Mouse (Mus musculus) urinary bladder, postnatal 36 days (tissue): ENCODE results near the gene Rab3a.

Experiments
- DNase-seq, 2 experiments: peaks; one replicate each; pipeline ENCODE4 v3.0.0; 2022; ENCODE audit warnings: low spot score in 2 of 2, mixed read lengths in 1 of 2

Gene Rab3a

DNA sequence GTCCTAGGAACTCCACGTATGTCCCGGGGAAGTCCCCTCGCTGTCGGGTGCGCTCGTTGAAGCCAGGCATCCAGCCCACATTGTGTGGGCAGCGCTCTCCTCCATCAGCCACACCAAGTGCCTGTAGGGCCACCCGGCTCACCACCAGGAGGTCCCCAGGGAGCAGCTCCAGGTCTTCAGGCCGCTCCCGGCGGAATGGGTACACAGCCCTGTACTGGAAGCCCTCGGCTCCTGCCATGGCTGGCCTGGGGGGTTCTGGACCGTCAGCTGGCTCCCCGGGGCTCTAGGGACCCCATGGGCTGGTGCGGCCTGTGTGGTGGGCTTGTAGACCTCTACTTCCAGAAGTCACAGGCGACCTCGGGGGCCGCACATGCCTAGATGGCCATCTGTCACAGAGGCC lies 20.3 kb downstream of the Rab3a start:
- DNase-seq: no peak

DNA sequence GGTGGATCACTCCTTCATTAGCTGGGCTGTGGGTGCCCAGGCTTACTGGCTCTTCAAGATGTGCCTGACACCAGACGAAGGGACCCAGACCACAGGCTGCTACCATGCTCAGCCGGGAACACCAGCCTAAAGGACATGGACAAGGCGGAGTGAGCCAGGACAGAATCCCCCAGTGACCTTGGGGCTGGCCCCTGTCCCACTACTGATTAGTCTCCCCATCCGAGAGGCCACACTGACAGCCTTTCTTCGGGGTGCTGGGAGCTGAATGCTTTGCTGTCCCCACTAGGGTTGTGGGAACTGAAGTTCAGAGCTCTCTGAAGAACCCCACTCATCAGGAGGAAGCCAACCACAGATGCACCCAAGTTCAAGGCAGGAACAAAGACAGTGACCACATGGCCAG lies 20.7 kb downstream of the Rab3a start:
- no peak for DNase-seq

- DNase-seq: no peak
These were observed 21.5 kb downstream of the Rab3a start for GRCm38 (mm10) chr8:70775851-70776495.

DNA sequence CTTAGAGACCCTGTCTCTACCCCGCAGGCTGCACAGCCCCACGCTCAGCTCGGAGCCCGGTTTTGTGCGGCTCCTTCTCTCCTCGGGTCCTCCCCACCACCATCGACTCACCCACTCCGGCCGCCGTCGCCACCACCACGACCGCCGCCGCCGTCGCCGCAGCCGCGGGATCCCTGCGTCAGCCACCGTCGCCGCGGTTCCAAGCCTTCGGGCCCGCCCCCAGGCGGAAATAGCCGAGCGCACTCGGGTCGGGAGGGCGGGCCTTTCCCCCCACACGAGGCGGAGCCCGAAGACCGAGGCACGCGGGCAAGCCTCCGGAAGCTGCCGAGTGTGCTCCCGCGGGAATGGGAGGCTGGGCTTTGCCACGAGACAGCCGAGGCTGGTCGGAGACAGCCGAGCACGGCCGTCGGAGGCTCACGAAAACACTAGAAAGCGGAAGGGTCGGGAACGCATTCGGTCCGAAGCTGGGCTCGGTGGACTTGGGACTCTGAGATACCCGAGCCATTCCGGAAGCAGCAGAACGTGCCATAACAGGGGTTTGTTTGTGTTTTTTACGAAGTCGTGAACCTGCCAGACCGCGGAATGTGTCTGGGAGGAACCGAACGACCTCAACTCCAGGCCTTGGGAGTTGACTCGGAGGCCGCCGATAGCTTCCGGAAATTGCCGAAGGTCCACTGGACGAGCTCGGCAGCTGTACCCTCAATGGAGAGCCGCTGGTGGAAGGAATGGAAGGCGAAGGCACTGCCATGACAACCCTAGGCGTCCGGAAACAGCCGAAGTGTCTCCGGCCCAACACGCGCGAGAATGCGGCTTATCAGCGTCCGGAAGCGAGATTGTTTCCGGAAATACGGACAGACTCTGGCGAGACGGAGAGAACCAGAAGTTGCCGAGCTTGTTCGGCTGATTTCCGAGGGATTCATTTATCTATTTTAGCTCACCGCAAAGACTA lies 22.3 kb downstream of the Rab3a start, which contains the start of gene Pik3r2:
Gene Pik3r2, minus strand, starts transcription at position 218 of the 949 bp plus-strand sequence.
- DNase-seq: peak; percentile 96

- no peak for DNase-seq
These were observed 25.6 kb downstream of the Rab3a start for GRCm38 (mm10) chr8:70780093-70780492.

DNA sequence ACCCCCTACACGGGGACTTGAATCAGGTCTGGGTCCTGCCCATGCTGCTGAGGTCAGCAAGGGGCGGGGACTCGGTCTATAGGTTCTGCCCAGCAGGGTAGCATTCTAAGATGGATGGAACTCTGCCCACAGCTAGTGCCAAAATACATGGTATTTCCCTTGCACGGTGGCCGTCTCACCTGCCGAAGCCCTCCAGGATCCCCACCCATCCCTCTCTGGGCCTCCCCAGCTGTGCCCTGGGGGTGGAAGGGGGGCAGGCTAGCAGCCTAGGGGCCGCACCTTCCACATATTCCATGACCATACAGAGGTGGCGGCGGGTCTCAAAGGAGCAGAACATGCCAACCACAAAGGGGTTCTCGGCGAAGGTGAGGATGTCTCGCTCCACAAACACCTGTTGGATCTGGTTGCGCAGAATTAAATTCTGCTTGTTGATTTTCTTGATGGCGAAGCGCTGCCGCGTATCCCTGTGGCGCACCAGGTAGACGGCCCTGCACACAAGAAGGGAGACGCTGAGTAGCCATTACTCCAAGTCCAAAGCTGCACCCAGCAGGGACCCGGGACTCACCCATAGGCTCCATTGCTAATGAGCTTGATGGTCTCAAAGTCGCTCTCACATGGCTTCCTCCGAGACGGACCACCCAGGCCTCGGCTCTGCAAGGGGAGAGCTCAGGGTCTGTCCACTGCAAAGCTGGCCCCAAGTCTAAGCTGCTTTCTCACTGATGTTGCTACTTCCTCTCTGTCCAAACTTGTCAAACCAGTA lies 32.0 kb downstream of the Rab3a start:
- DNase-seq: no peak

GRCm38 (mm10) chr8:70787051-70787445 lies 32.6 kb downstream of the Rab3a start:
- DNase-seq: no peak

DNA sequence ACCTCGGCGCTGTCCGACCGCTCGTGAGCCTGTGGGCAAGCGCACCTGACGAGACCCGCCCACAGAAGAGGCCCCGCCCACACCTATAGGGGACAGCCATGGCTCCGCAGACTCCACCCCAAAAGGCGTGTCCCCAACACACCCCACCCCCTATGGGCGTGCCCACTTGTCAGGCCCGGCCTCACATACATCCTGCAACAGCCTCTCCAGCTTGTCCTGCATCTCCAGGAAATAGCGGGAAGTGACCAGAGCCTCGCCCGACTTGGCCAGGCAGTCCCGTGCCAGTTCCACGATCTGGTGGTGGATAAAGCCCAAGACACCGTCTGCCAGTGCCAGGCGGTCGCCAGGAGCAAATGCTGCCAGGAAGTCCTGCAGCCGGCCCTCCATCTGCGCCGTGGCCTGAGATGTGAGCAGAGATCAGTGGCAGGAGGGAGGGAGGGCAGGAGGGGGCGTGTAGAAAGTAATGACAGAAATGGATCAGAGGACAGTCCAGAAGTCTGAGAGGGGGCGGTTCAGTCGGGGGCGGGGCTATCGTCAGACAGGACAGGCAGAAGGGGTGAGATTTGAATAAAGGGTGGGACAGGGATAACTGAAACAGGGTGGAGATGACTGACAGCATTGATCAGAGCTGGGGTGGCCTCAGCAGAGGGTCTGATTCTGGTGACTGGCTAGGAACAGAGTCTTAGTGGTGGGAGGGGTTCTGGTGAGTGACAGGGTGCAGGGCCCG lies 33.6 kb downstream of the Rab3a start:
- DNase-seq: no peak

DNA sequence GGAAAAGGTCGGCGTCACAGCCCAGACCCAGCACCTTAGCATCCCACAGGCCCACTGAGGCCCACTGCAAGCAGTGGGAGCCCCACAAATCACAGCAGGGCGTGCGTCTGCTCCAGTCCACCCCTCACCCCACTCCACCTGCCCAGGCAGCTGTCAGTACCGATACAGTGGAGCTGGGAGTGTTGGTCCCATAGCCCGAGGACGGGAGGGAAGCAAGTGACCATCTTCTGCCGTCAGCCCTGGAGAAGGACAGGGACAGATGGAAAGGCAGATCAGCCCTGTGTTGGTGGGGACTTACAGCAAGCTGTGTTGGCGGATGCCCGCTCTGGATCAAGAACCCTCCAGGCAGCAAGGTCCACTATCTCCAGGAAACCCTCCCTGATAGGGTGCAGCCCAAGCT lies 34.6 kb downstream of the Rab3a start:
- DNase-seq: no peak

DNA sequence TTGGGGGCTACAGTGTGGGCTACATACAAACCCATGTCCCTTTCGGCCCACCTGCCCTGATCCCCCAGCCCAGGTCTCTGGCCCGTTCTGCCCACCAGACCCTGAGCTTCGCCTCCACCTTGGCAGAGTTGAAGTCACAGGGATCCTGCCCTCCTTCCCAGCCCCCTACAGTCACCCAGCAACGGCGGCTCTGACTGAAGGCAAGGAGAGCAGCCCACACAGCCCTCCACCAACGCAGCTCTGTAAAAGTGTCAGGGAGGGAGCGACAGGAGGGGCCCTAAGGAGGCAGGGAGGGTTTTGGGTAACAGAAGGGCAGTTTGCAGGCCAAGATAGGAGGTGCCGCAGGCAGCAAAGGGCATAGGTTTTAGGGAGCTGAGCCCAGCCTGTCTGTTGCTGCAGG lies 36.4 kb downstream of the Rab3a start:
- no peak for DNase-seq

- DNase-seq: no peak
These were observed 36.8 kb downstream of the Rab3a start for GRCm38 (mm10) chr8:70791294-70791701.

DNA sequence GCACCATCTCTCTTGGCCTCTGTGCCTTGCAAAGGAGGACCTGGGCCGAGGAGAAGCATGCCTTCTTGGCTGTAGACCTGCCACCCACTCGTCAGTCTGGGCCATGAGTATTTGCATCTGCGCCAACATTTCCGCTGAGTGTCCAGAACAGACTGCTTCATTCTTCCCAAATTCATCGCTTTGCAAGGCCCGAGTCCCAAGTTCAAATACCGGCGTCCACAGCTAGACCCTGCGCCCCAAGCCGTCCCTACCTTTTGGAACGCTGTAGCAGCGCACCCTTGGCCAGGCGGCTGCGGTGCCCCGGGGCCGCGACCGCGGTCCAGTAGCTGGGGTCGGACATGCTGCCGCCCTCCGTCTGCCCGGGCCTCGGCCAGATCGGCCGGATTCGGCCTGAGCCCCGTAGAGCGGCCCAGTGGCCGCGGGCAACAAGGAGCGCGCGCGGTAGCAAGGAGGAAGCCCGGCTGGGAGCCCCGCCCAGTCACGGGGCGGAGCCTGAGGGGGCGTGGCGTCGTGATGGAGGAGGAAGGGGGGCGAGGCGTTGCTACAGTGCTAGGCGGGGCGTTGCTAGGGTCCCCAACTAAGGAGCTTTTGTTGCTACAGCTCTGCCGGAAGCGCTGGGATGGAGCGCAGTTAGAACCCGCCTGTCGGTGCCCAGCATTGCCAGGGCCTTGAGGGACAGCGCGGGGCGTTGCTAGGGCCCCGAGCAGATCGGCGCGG lies 37.7 kb downstream of the Rab3a start:
- DNase-seq: peak; percentile 98 to 99

DNA sequence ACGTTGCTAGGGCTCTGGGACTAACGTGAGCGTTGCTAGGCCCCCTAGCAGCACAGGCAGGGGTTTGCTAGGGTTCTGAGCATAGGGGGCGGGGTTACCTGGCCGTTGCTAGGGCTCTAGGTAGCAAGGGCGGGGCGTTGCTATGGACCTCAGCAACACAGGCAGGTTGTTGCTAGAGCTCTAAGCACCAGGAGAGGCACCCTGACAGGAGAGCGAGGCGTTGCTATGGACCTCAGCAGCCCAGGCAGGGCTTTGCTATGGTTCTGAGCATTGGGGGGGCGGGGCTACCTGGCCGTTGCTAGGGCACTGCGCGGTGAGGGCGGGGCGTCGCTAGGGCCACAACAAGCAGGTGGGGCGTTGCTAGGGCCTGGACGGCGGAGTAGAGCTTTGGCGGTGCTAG lies 38.2 kb downstream of the Rab3a start:
- DNase-seq: peak; percentile 71 to 78

- DNase-seq: no peak
These were observed 39.7 kb downstream of the Rab3a start for GRCm38 (mm10) chr8:70794215-70794614.

DNA sequence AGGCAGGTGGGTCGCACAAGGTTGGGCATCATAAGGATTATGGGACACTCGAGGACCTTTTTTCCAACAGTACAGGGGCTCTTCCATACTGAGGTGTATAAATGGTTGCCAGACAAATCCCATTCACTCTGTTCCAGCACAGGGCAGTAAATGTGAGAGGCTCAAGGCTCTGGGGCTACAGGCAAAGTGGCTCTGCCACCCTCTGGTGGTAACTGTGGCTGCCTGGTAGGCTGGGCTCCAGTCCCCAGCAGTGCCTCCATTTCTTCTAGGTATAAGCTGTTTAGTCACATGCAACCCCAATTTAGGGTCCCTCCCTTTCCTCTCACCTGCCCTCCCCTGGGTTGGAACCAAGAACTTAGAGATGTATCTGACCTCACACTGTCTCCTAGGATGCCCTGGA lies 40.9 kb downstream of the Rab3a start:
- DNase-seq: no peak

- no peak for DNase-seq
These were observed 42.1 kb downstream of the Rab3a start for GRCm38 (mm10) chr8:70796403-70797080.

DNA sequence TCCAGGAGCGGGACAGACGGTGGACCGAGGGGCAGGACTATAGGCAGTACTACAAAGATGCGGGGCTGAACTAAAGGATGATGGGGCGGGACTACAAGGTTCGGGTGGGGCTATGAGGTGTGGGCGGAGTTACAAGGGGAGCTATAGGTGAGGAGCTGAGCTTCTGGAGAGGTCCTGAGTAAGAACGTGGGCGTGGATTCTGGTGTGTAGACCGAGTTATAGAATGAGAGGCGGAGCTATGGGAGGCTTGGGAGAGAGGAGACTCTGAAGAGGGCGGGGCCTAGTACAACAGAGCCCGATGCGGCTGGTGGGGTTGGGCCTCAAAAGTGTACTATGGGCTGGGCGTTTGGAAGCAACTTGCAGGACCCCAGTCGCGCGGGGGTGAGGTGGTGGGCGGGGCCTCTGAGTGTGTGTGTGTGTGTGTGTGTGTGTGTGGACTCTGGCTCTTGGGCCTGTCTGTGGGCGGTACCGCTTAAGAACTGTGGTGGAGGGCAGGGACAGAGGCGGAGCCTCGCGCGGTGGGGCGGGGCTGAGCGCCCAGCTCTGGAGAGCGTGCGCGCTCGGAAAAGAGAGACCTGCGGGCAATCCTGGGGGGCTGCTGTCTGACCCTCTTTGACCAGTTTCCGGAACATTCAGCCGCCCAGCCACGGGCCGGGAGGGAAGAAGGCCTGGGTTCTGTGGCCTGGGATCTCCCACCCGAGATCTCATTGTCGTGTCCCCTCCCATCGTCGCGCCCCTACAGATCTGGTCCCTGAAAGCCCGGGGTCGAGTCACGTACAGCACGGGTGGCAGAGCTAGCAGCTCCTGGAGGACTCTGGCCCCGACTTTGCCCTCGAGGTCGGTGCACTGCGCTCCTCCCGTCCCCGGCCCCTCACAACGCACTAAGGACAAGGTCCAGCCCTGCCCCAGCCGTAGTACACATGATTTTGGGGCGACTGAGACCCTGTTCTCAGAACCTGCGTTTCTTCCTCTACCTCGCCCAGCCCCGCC lies 42.9 kb downstream of the Rab3a start:
- DNase-seq: peak; percentile 87 to 90

DNA sequence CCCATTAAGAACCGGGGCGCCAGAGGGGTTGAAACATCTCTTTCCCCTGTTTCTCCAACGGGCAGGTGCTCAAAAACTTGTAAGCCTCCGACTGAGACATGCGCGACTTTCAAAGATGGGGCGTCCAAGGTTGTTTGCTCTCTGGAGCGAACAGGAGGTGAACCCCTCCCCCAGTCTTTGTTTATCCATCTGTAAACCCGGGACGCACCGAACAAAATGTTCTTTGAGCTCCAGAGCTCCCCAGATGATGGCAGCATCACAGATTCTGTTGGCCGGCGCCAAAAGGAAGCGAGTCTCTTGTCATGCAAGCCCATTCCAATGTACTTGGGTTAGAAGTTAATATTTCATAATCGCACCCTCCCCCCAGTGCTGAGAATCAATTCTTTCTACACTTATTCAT lies 43.8 kb downstream of the Rab3a start:
- peak in 1 of 2 experiments; percentile 62 for DNase-seq

GRCm38 (mm10) chr8:70800648-70801047 lies 46.2 kb downstream of the Rab3a start:
- no peak for DNase-seq
